Mouse (Mus musculus) layer of hippocampus, adult 9-10 months (tissue): Measurements from ENCODE around the gene Sde2.
A peak's percentile ranks its signal among the peaks of the same experiment; 100 is the strongest.

Experiments used
- DNase-seq: peaks from one replicate; pipeline ENCODE4 v3.0.0; 2022; ENCODE audit warnings: low spot score

Gene Sde2

GRCm38 (mm10) chr1:180850316-180851270, at the start of gene Sde2:
TSS of gene Sde2 (plus strand) at chr1:180851127.
- peak; percentile 99 for DNase-seq

DNA sequence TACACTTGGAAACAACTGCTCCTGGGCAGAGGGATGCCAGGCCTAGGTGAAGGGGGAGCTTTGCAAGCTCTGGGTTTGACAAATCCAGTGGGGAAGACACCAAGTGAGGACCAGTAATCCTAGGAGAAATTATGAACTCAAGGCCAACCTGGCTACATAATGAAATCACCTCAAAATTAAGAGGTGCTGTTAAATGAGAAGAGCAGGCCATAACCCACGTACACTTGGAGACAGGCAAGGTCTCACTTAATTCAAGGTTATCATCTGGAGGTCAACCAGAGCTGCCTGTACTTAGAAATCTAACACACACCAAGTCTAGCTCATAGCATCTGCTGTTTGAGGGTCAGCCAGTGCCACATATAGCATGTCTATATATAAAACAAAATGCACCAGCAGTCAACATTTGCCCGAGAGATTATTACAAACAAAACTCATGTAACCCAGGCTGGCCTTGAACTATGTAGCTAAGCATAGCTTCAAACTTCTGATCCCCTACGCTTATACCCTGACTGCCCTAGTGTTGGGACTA, 49.4 kb upstream of the Sde2 start:
- no peak for DNase-seq

DNA sequence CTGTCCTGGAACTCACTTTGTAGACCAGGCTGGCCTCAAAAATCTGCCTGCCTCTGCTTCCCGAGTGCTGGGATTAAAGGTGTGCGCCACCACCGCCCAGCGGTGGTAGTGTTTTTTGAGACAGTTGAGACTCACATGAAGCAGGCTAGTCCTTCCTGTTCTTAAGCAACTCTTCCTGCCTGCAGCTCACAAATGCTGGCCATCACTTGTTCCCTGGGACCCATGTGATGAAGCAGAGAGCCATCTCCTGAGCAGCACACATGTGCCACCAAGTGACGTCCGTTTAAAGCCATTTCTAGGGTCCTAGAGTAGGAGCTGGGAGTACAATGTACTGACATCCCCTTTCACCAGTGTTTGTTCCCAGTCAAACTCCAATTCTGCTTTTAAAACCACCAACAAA, 47.0 kb upstream of the Sde2 start:
- DNase-seq = no peak

DNA sequence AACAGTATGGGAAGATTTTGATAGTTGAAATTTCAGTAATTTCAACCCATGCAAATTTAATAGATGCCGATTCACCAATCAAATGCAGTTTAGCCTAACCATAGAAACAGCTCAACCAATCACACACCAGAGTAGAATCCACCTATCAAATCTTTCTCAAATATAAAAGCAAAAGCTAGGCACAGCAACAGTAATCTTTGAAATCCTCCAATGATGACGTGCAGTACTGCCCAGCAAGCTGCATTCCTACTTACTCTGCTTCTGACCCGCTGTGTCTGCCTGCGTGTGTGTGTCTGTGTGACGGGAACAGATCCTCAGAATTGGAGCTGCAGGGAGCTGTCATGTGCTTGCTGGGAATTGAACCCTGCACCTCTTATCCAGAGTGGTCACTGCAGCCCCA, 42.1 kb upstream of the Sde2 start:
- no peak for DNase-seq

GRCm38 (mm10) chr1:180810976-180811375, 40.0 kb upstream of the Sde2 start:
- no peak for DNase-seq

DNA sequence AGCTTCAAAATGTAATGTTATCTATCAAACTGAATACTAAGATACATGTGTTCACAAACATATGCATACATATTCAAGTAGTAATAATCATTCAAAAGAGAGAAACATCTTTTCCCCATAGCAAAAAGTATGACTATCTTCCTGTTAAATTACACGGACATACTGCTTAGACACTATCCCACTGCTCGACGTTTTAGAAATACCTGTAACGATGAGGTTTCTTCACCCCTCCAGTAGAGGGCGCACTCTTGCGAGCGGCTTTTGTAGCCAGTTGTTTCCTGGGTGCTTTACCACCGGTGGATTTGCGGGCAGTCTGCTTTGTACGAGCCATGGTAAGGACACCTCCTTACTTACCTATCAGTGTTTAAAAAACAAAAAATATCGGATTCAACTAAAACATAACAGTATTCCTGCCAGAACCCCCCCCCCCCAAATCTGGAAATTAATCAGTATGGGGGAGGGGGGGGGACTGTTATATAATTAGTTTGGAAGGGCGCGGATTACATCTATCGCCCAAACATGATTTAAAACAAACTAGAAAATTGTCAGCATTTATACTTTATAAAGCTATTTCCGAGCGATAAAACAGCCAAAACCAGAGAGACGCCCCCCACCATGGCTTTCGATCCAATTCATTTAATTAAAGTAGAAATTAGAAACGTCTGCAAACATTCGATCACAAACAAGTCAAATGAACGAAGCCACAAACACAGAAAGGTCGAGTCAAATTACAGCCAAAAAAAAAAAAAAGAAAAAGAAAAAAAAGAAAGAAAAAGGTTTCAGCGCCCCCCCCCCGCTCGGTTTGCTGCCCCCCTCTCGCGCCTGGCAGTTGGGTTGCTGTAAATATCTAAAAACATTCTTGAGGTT, 39.1 kb upstream of the Sde2 start:
- no peak for DNase-seq

GRCm38 (mm10) chr1:180812463-180813408, 38.2 kb upstream of the Sde2 start:
- DNase-seq = peak; percentile 31

DNA sequence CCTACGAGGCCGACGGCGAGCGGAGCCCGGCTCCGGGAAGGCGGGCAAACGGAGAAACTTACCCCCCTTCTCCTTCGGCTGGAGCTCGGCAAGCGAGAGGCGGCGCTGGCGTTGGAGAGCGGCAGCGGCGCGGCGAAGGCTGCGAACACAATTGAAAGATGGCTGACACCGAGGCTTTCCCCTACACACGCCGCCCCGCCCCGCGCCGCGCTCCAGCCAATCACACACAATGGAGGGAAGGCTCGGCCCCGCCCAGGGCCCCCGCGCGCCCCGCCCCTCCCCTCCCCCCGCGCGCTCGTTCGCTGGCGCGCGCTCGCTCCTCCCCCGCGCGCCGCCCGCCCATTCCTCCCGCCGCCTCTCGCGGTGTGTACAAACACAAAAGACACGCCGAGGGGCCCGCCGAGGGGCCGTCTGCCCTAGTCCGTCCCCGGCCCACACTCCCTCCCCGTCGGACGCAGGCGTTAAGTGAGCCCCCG, 37.5 kb upstream of the Sde2 start:
- DNase-seq = peak; percentile 72

DNA sequence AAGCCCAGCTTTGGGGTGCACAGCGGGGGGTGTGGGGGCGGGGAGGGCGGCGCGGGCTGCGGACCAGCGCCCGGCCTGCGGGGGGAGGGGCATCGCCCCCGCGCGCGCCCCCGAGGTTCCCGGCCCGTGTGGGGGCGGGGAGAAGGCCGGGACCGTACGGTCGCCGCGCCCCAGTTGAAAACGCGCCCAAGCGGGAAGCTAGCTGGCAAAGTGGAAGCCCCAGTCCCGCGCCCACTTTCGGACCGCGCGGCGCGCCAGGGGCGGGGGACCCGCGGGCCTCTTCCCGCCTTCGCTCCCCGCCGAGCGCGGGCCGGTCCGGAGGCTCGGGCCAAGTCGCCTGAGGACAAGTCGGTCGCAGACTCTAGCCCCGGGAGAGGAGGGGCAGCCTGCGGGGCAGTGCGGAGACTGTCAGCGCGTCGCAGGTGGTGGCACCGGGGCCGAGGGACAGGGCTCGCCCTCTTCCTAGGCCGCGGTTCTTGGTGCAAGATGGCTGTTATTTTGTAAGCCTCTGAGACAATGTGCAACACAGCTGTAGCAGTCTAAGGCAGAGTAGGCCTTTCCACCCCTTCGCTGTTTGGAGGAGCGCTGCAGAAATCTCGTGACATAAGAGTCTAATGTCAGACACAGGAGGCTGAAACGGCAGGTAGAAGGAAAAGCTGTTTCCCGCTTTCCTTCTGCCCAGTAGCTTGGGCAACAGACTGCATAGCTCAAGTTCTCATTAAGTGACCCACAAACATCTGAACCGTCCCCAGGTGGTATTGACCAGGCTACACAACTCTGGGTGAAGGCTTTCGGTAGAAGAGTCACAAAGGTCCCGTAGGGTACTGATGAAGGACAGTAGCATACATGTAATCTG, 36.8 kb upstream of the Sde2 start, which contains the start of gene H3f3a:
Gene H3f3a, minus strand, starts transcription at position 59 of the 856 bp plus-strand sequence.
- peak; percentile 38 for DNase-seq

DNA sequence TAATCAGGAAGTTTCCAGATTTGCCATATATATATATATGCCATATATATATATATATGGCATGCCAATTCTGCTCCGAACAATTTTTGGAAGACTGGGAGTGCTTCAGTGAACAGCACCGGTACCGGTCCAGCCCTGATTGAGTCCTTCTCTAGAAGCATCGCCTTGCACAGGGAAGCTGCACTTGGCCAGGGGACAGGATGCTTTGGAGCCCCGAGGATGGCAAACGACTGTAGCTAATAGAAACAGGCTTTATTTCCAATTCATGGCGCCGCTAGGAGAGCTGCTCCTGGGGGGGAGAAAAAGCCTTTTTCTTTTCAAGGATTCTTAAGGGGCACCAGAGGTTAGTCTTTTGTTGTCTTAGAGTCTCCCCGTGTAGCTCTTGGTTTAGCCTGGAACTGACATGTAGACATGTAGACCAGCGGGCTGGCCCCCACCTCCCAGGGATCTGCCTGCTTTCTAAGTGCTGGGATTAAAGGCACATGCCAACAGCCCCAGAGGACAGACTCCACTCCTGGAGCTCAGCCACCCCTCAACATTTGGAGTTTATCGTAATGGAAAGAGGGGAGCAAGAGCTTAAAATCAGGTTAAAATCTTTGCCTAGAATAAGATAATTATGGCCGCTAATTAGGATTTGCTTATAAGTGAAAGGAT, 35.4 kb upstream of the Sde2 start:
- no peak for DNase-seq

- DNase-seq = no peak
These were observed 32.9 kb upstream of the Sde2 start for GRCm38 (mm10) chr1:180818000-180818399.

DNA sequence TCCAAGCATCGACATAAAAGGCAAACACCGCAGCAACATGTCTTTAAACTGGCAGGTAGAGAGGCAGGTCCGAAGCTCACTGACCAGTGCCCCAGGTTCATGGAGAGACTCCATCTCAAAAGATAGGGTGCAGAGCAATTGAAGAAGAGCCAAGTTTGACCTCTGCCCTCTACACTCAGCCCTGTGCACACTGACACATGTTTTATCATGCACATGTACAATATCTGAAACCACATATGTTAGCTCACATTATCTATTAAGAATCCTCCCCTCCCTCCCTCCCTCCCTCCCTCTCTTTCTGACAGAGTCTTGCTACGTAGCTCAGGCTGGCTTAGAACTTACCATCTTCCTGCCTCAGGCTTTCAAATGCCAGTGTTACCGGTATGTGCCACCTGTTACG, 29.8 kb upstream of the Sde2 start:
- DNase-seq = no peak

- DNase-seq = no peak
These were observed 28.7 kb upstream of the Sde2 start for GRCm38 (mm10) chr1:180822276-180822675.

DNA sequence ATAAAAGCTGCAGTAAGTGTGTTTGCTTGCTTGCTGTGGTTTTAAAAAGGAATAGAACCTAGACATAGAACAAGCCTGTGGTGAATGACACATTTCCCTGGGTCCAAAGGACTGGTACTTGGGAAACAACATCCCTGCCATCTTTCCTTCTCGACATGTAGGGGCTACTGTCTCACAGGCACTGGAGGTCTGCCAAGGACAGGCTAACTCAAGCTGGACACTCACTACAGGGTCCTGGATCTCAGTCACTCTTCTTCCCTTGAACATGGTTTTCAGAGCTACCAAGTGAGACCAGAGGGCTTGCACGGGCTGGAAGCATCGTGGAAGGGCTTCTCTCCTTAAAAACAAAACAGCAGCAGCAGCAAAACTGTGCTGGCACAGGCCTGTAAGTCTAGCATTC, 27.2 kb upstream of the Sde2 start:
- DNase-seq = no peak

DNA sequence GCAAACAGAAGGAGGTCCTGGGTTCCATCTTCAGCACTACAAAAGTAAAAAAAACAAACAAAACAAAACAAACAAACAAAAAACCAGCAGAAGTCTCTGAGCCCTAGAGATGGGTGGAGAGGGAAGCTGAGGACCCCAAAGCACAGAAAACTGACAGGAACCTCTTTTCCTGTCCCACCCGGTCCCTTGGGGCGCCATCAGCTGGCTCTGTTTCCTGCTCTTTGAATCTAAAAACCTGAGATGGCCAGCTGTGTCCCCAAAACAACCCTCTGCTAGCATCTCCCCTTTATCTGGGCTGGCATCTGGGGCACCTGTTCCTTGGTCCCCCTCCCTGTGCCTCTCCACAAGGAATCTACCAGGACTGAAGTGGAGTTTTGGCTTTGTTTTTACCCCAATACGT, 26.2 kb upstream of the Sde2 start:
- DNase-seq = no peak

DNA sequence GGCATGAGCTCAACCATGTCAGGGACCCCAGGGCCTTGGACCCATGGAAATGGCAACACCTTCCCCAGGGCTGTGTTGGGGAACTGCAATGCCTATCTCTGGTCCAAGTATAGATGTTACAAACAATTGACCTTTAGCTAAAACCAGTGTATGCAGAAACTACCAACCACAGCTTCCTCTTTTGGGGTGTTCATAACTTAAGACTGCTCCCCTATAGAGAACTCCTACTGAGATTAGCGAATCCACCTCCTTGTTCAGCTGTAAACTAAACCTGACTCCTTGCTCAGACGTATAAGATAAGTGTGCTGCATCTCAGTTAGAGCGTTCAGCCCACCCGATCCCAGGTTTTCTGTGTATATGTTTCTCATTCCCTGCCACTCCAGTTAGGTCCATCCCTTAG, 24.3 kb upstream of the Sde2 start:
- no peak for DNase-seq

GRCm38 (mm10) chr1:180829775-180830174, 21.2 kb upstream of the Sde2 start:
- DNase-seq = no peak

- DNase-seq = no peak
These were observed 20.8 kb upstream of the Sde2 start for GRCm38 (mm10) chr1:180830175-180830574.

DNA sequence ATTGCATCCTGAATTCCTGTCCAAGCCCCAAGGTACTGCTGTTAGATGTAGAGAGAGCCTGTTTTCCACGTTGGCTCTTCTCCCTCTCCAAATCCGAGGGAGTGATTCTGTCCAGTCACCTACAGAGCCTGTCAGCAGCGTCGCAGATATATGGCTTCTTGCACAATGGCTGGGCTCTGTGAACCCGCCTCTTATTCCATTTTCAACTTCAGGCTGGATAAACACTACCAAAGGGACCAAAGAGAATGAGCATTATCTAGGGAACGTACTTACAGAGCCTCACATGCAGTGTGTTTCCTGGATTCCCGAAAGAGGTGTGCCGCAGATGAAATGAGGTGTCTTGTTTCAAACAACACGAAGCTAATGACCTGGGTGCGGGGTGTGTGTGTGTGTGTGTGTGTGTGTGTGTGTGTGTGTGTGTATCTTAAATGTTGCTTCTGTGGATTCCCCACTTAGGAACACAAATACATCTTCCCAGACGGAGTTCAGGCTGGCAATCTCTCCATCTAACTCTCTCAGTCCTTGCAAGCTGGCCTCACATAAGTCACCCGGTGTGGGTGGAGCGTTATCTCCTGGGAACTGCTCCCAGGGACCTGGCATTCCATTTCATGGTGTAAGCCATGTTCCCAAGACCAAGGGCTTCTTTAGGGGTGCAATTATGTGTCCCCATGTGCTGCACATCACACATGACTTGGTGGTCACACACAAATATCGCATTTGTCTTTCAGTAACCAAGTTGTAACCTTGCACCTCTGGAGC, 20.2 kb upstream of the Sde2 start:
- DNase-seq = no peak
